ENCODE assay signal across 24 mouse cellular contexts in the genomic region with DNA sequence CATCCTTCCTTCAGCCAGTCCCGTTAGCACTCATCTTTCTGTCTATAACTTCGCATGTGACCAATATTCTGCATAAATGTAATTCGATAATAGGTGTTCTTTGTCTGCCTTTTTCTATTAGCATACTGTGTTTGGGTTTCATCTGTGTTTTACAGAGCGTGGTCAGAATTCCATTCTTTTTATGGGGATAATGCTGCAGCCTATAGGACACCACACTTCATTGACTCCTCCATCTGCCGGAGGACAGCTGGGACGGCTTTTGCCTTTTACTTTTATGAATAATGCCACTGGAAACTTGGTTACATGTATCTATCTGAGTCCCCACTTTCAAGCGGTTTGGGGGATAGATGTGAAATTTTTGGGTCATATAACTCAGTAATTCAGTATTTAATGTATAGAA. TPM values are rescaled to one million over a fixed set of nuclear protein-coding genes. Genes with fewer than 3 reads are reported as not detected.
A peak's percentile ranks its signal among the peaks of the same experiment; 100 is the strongest.
DNase-seq lines count a peak whose midpoint lies in the region; ATAC-seq and TF ChIP-seq lines count a peak whose summit lies in the region.
"Had no signal": no experiment of that assay in that cellular context is flagged by ENCODE, and none has a peak within 500 bp of the region (broad histone marks: within the 10 kb centered on the region; RNA-seq: fewer than 3 reads in every experiment).

No protein-coding gene starts in this region.

- TF ChIP-seq POLR2A in limb, embryonic 14.5 days (IDR thresholded peaks at IDR 0.05; ENCODE audit: borderline replicate concordance, extremely low read depth, insufficient read depth, insufficient read length) = no peak

- H3K36me3 ChIP-seq in heart, embryonic 11.5 days (ENCODE audit: control insufficient read depth, insufficient read depth, low read length) = no peaks in the 10 kb centered on the region
- no peaks in the 10 kb centered on the region for H3K36me3 ChIP-seq in limb, embryonic 13.5 days
- no peaks in the 10 kb centered on the region for H3K36me3 ChIP-seq in limb, embryonic 10.5 days
- H3K36me3 ChIP-seq in limb, embryonic 14.5 days (ENCODE audit: control insufficient read depth, insufficient read depth, low read length) = no peaks in the 10 kb centered on the region

- H3K4me1 ChIP-seq in heart, embryonic 11.5 days (ENCODE audit: control insufficient read depth, insufficient read depth, low read length) = no peaks in the 10 kb centered on the region
- no peaks in the 10 kb centered on the region for H3K4me1 ChIP-seq in limb, embryonic 13.5 days
- no peaks in the 10 kb centered on the region for H3K4me1 ChIP-seq in limb, embryonic 10.5 days
- no peaks in the 10 kb centered on the region for H3K4me1 ChIP-seq in limb, embryonic 14.5 days (ENCODE audit: control insufficient read depth, insufficient read depth, low read length)

- H3K4me2 ChIP-seq in heart, embryonic 11.5 days = no peak overlapping the region
- H3K4me2 ChIP-seq in limb, embryonic 13.5 days (replicated peaks) = no peak overlapping the region
- H3K4me2 ChIP-seq in limb, embryonic 14.5 days (replicated peaks; ENCODE audit: low read depth, low read length, severe bottlenecking) = no peak overlapping the region

- H3K27me3 ChIP-seq in heart, embryonic 11.5 days (ENCODE audit: control insufficient read depth, insufficient read depth, low read length) = no peaks in the 10 kb centered on the region
- no peaks in the 10 kb centered on the region for H3K27me3 ChIP-seq in limb, embryonic 13.5 days
- H3K27me3 ChIP-seq in limb, embryonic 10.5 days (ENCODE audit: low read depth, poor library complexity, severe bottlenecking) = no peaks in the 10 kb centered on the region
- H3K27me3 ChIP-seq in limb, embryonic 14.5 days (ENCODE audit: control insufficient read depth, insufficient read depth, low read length) = no peaks in the 10 kb centered on the region
- H3K27me3 ChIP-seq: CH12.LX, Patski had no signal

- ATAC-seq in heart, embryonic 11.5 days (replicated peaks; ENCODE audit: insufficient number of reproducible peaks, low FRiP score, low TSS enrichment) = no peak
- peak; percentile 54 for ATAC-seq in limb, embryonic 13.5 days (ENCODE audit: low FRiP score, low read depth)
- ATAC-seq in limb, embryonic 14.5 days (ENCODE audit: low FRiP score, low read depth) = peak; percentile 65; the same call in 1 of the 2 replicates
- ATAC-seq: activated CD4-positive, CD25-positive, alpha-beta regulatory T cell, adult 4 months; CD4-positive, CD25-positive, alpha-beta regulatory T cell, adult 4 months; Patski had no signal

- no peak overlapping the region for H3K9ac ChIP-seq in heart, embryonic 11.5 days (ENCODE audit: low read depth, low read length)
- H3K9ac ChIP-seq in limb, embryonic 13.5 days = no peak overlapping the region
- H3K9ac ChIP-seq in limb, embryonic 14.5 days (ENCODE audit: low read depth, low read length, severe bottlenecking) = no peak overlapping the region

- WGBS in heart, embryonic 11.5 days (ENCODE audit: insufficient replicate concordance) = 87% methylated on average over 7 of the region's 7 CpGs
- 81% methylated on average over 7 of the region's 7 CpGs for WGBS in limb, embryonic 13.5 days
- whole genome bisulfite sequencing in limb, embryonic 10.5 days = 94% methylated on average over 7 of the region's 7 CpGs
- WGBS in limb, embryonic 14.5 days = 78% methylated on average over 7 of the region's 7 CpGs

- no peak overlapping the region for H3K27ac ChIP-seq in heart, embryonic 11.5 days (ENCODE audit: low read depth, low read length)
- no peak overlapping the region for H3K27ac ChIP-seq in limb, embryonic 13.5 days
- no peak overlapping the region for H3K27ac ChIP-seq in limb, embryonic 10.5 days
- no peak overlapping the region for H3K27ac ChIP-seq in limb, embryonic 14.5 days (replicated peaks; ENCODE audit: low read depth, low read length)

- H3K4me3 ChIP-seq in heart, embryonic 11.5 days (ENCODE audit: low read depth, low read length) = no peak overlapping the region
- H3K4me3 ChIP-seq in limb, embryonic 13.5 days = no peak overlapping the region
- H3K4me3 ChIP-seq in limb, embryonic 10.5 days = no peak overlapping the region
- H3K4me3 ChIP-seq in limb, embryonic 14.5 days (replicated peaks; ENCODE audit: low read length) = no peak overlapping the region

- H3K9me3 ChIP-seq in heart, embryonic 11.5 days (replicated peaks; ENCODE audit: control insufficient read depth, low read length) = no peaks in the 10 kb centered on the region
- no peaks in the 10 kb centered on the region for H3K9me3 ChIP-seq in limb, embryonic 13.5 days
- no peaks in the 10 kb centered on the region for H3K9me3 ChIP-seq in limb, embryonic 10.5 days (replicated peaks)
- H3K9me3 ChIP-seq in limb, embryonic 14.5 days (ENCODE audit: control insufficient read depth, low read length) = no peaks in the 10 kb centered on the region
- H3K9me3 ChIP-seq: G1E had no signal

- peak; percentile 13 for DNase-seq in heart, adult 11 months
- DNase-seq in limb, embryonic 10.5 days (ENCODE audit: low spot score) = no peak
- DNase-seq in limb, embryonic 14.5 days (ENCODE audit: low spot score) = peak; percentile 12
- DNase-seq in MN1 (ENCODE audit: low spot score) = no peak
- DNase-seq: adrenal gland, adult 2 months; adrenal gland, adult 8-10 months; adrenal gland, postnatal 10 days; adrenal gland, postnatal 14 days; adrenal gland, postnatal 25 days; adrenal gland, postnatal 36 days; B cell, adult 2 months; cerebellum, adult 11 months; cerebellum, adult 11-12 months; cerebellum, adult 18-20 months; cerebellum, adult 2 months had no signal

RNA-seq across cellular contexts. Expression of a gene that starts 49.5 kb away (rescaled TPM):
- 0.06 TPM in 1 of 2 replicates, not detected in the other for polyA plus RNA-seq in heart, embryonic 11.5 days (2014; fragmentation: Nextera tagmentation; extraction: Ambion mirVana)
- not detected in 2 replicates for polyA plus RNA-seq in limb, embryonic 13.5 days (2015; fragmentation: Nextera tagmentation; extraction: Ambion mirVana)
- not detected in 2 replicates for polyA plus RNA-seq in limb, embryonic 10.5 days (2016; fragmentation: Nextera tagmentation; extraction: Ambion mirVana)
- polyA plus RNA-seq in limb, embryonic 14.5 days (2012; rRNA removed) = 0.03 TPM in 1 of 2 replicates, not detected in the other
- not detected in 2 replicates for polyA plus RNA-seq in limb, embryonic 14.5 days (2014; fragmentation: Nextera tagmentation; extraction: Ambion mirVana)
- polyA plus RNA-seq: activated CD4-positive, CD25-positive, alpha-beta regulatory T cell, adult 4 months; adrenal gland, adult 2 months; brain, embryonic 14.5 days; C2C12; CD4-positive, CD25-positive, alpha-beta regulatory T cell, adult 4 months; cerebellum, adult 2 months; G1E had no signal

RNA-seq across cellular contexts. Expression of a gene that starts 50.0 kb away (rescaled TPM):
- polyA plus RNA-seq in heart, embryonic 11.5 days (2014; fragmentation: Nextera tagmentation; extraction: Ambion mirVana) = 12.8 and 15.0 TPM in 2 replicates
- 9.2 and 9.5 TPM in 2 replicates for polyA plus RNA-seq in limb, embryonic 13.5 days (2015; fragmentation: Nextera tagmentation; extraction: Ambion mirVana)
- 5.0 and 7.4 TPM in 2 replicates for polyA plus RNA-seq in limb, embryonic 10.5 days (2016; fragmentation: Nextera tagmentation; extraction: Ambion mirVana)
- polyA plus RNA-seq in limb, embryonic 14.5 days (2012; rRNA removed) = 32.5 TPM in 2 replicates
- polyA plus RNA-seq in limb, embryonic 14.5 days (2014; fragmentation: Nextera tagmentation; extraction: Ambion mirVana) = 14.1 and 15.4 TPM in 2 replicates

RNA-seq across cellular contexts. Expression of a gene that starts 52.2 kb away (rescaled TPM):
- polyA plus RNA-seq in heart, embryonic 11.5 days (2014; fragmentation: Nextera tagmentation; extraction: Ambion mirVana) = 92.1 and 101 TPM in 2 replicates
- 114 and 116 TPM in 2 replicates for polyA plus RNA-seq in limb, embryonic 13.5 days (2015; fragmentation: Nextera tagmentation; extraction: Ambion mirVana)
- 117 and 127 TPM in 2 replicates for polyA plus RNA-seq in limb, embryonic 10.5 days (2016; fragmentation: Nextera tagmentation; extraction: Ambion mirVana)
- polyA plus RNA-seq in limb, embryonic 14.5 days (2012; rRNA removed) = 75.1 and 83.0 TPM in 2 replicates
- 104 and 108 TPM in 2 replicates for polyA plus RNA-seq in limb, embryonic 14.5 days (2014; fragmentation: Nextera tagmentation; extraction: Ambion mirVana)

RNA-seq across cellular contexts. Expression of a gene that starts 53.9 kb away (rescaled TPM):
- 157 and 168 TPM in 2 replicates for polyA plus RNA-seq in heart, embryonic 11.5 days (2014; fragmentation: Nextera tagmentation; extraction: Ambion mirVana)
- 189 and 193 TPM in 2 replicates for polyA plus RNA-seq in limb, embryonic 13.5 days (2015; fragmentation: Nextera tagmentation; extraction: Ambion mirVana)
- polyA plus RNA-seq in limb, embryonic 10.5 days (2016; fragmentation: Nextera tagmentation; extraction: Ambion mirVana) = 188 and 253 TPM in 2 replicates
- polyA plus RNA-seq in limb, embryonic 14.5 days (2012; rRNA removed) = 147 and 150 TPM in 2 replicates
- 193 and 210 TPM in 2 replicates for polyA plus RNA-seq in limb, embryonic 14.5 days (2014; fragmentation: Nextera tagmentation; extraction: Ambion mirVana)

RNA-seq across cellular contexts. Expression of a gene that starts 56.5 kb away (rescaled TPM):
- 0.04 TPM in 1 of 2 replicates, not detected in the other for polyA plus RNA-seq in heart, embryonic 11.5 days (2014; fragmentation: Nextera tagmentation; extraction: Ambion mirVana)
- polyA plus RNA-seq in limb, embryonic 13.5 days (2015; fragmentation: Nextera tagmentation; extraction: Ambion mirVana) = not detected in 2 replicates
- polyA plus RNA-seq in limb, embryonic 10.5 days (2016; fragmentation: Nextera tagmentation; extraction: Ambion mirVana) = 0.04 and 0.10 TPM in 2 replicates
- polyA plus RNA-seq in limb, embryonic 14.5 days (2012; rRNA removed) = not detected in 2 replicates
- polyA plus RNA-seq in limb, embryonic 14.5 days (2014; fragmentation: Nextera tagmentation; extraction: Ambion mirVana) = not detected in 2 replicates
- polyA plus RNA-seq: activated CD4-positive, CD25-positive, alpha-beta regulatory T cell, adult 4 months; adrenal gland, adult 2 months; brain, embryonic 14.5 days; CD4-positive, CD25-positive, alpha-beta regulatory T cell, adult 4 months; cerebellum, adult 2 months had no signal

Comparison
In these comparisons a context has a peak if more than half of its experiments do, and no peak if none do; other contexts are left out.
1. DNase-seq: peak in heart, adult 11 months (single experiment) and limb, embryonic 14.5 days (single experiment); none in limb, embryonic 10.5 days (single experiment) and MN1 (single experiment).